Mouse (Mus musculus) heart, adult 2 months (tissue): ENCODE data around the gene Pcyox1. TPM values are rescaled to one million over a fixed set of nuclear protein-coding genes. Genes with fewer than 3 reads are reported as not detected.

ENCODE experiments used
- DNase-seq, 2 experiments: peaks; one replicate each; pipeline ENCODE4 v3.0.0; 2021
- H3K27ac ChIP-seq: fragments of 200-600 bp; 2 replicates; pipeline ENCODE4 v1.8.1; 2022
- H3K27me3 ChIP-seq: fragments of 200-500 bp; 2 replicates; pipeline ENCODE4 v1.6.1; 2012; ENCODE audit warnings: mild to moderate bottlenecking, low read length, inconsistent platforms, mixed read lengths; ENCODE audit not compliant: control insufficient read depth, insufficient read depth
- H3K36me3 ChIP-seq: fragments of 200-500 bp; 2 replicates; pipeline ENCODE4 v1.6.1; 2012; ENCODE audit warnings: low read length, inconsistent platforms; ENCODE audit not compliant: control insufficient read depth, insufficient read depth
- H3K4me1 ChIP-seq: fragments of 200-500 bp; 2 replicates; pipeline ENCODE4 v1.6.1; 2011; ENCODE audit warnings: low read length; ENCODE audit not compliant: control insufficient read depth, insufficient read depth
- H3K4me3 ChIP-seq: fragments of 200-600 bp; 2 replicates; pipeline ENCODE4 v1.8.1; 2022
- H3K79me2 ChIP-seq: fragments of 200-500 bp; replicated peaks from 2 replicates; pipeline ENCODE4 v1.6.1; 2012; ENCODE audit warnings: mild to moderate bottlenecking, inconsistent platforms, low read length, moderate library complexity, mixed read lengths; ENCODE audit not compliant: control insufficient read depth, insufficient read depth
- H3K9ac ChIP-seq: fragments of 200-500 bp; 2 replicates; pipeline ENCODE4 v1.6.1; 2012; ENCODE audit warnings: low read depth, mild to moderate bottlenecking, control low read depth, inconsistent platforms, low read length, mixed read lengths
- CTCF ChIP-seq: fragments of 200-600 bp; IDR thresholded peaks from 2 replicates; pipeline ENCODE4 v1.8.1; 2022; ENCODE audit warnings: antibody characterized with exemption, mild to moderate bottlenecking, moderate library complexity
- EP300 ChIP-seq: fragments of 200-500 bp; IDR thresholded peaks from 2 replicates; pipeline ENCODE4 v1.6.1; 2011; ENCODE audit warnings: low read depth, low read length, control low read depth; ENCODE audit not compliant: insufficient read depth
- POLR2A ChIP-seq: fragments of 200-500 bp; IDR thresholded peaks from 2 replicates; pipeline ENCODE4 v1.6.1; 2011; ENCODE audit warnings: mild to moderate bottlenecking, low read depth, low read length, control low read depth; ENCODE audit not compliant: insufficient read depth
- WGBS: fragments of 180-500 bp; shearing (Covaris S2); methylation state at CpG from one replicate; pipeline ENCODE4 v1.1.7; 2018; 5-methylcytosine and 5-hydroxymethylcytosine counted together
- intact Hi-C: fragments of 180-260 bp; cut with DNase I; formaldehyde crosslinking; loops from one replicate; pipeline ENCODE4 v1.15.1; 2025
- polyA plus RNA-seq: library from polyadenylated mRNA; depleted of rRNA; stranded (reverse); fragments of >200 nt; gene quantifications from 2 replicates; pipeline ENCODE4 v1.2.3, GENCODE M21; 2012
- total RNA-seq, 2 experiments: library from RNA; stranded (reverse); gene quantifications; 2 replicates each; pipeline ENCODE4 v1.2.3; 2021

The Pcyox1 gene
- total and polyA plus RNA-seq, 3 experiments, result 30.3 to 82.5 (median 69.6) TPM

- peaks cover 2% of the 10 kb centered on the region for H3K36me3 ChIP-seq
- WGBS, result 90% methylated on average over 3 of the region's 3 CpGs
- TF ChIP-seq POLR2A, result no peak
- TF ChIP-seq EP300, result no peak
- TF ChIP-seq CTCF, result no peak
Measured at GRCm38 (mm10) chr6:86419239-86419638, 22.3 kb upstream of the Pcyox1 start.

GRCm38 (mm10) chr6:86418711-86419110 lies 21.8 kb upstream of the Pcyox1 start:
- Histone ChIP-seq H3K79me2 (no peaks in the 10 kb centered on the region), H3K36me3 (peaks cover 2% of the 10 kb centered on the region), H3K4me3 (no peak overlapping the region), H3K4me1 (no peaks in the 10 kb centered on the region), H3K27ac (no peak overlapping the region), H3K9ac (no peak overlapping the region), H3K27me3 (no peaks in the 10 kb centered on the region)
- TF ChIP-seq CTCF, result no peak
- TF ChIP-seq EP300, result no peak
- no peak for TF ChIP-seq POLR2A
- no peak for DNase-seq
- intact Hi-C loops, result no loop called here
- WGBS, result 89% methylated on average over 6 of the region's 6 CpGs

More at GRCm38 (mm10) chr6:86419239-86419638, 22.3 kb upstream of the Pcyox1 start:
- Histone ChIP-seq H3K27me3 (no peaks in the 10 kb centered on the region), H3K27ac (no peak overlapping the region), H3K4me3 (no peak overlapping the region), H3K79me2 (no peaks in the 10 kb centered on the region), H3K9ac (no peak overlapping the region), H3K4me1 (no peaks in the 10 kb centered on the region)
- intact Hi-C loops, result no loop called here
- no peak for DNase-seq

- no peak overlapping the region for H3K27ac ChIP-seq
- H3K9ac ChIP-seq, result no peak overlapping the region
- no peaks in the 10 kb centered on the region; the same call in 1 of the 2 replicates for H3K79me2 ChIP-seq
- H3K27me3 ChIP-seq, result no peaks in the 10 kb centered on the region
- H3K4me1 ChIP-seq, result peaks cover 4% of the 10 kb centered on the region
- no peak overlapping the region for H3K4me3 ChIP-seq
- peaks cover 16% of the 10 kb centered on the region for H3K36me3 ChIP-seq
- TF ChIP-seq CTCF (no peak), POLR2A (no peak), EP300 (no peak)
- DNase-seq, result no peak
- intact Hi-C loops, result no loop called here
Measured at GRCm38 (mm10) chr6:86406306-86406705, 9.4 kb upstream of the Pcyox1 start.

- no peaks in the 10 kb centered on the region for H3K79me2 ChIP-seq
- DNase-seq, result no peak
- no peaks in the 10 kb centered on the region for H3K27me3 ChIP-seq
- peak overlapping the region; percentile 95 for H3K27ac ChIP-seq
- intact Hi-C loops, result loop anchor here (2.0 to 5.0 kb wide), 3 partner anchors 34 to 278 kb away; partner anchors contain the start of gene C87436
- TF ChIP-seq EP300 (no peak), POLR2A (no peak), CTCF (no peak)
- H3K4me1 ChIP-seq, result peaks cover 4% of the 10 kb centered on the region
- under 1% methylated on average over 11 of the region's 11 CpGs for WGBS
- peak overlapping the region; percentile 79 for H3K4me3 ChIP-seq
- H3K36me3 ChIP-seq, result peaks cover 16% of the 10 kb centered on the region
- peak overlapping the region; percentile 63; the same call in 1 of the 2 replicates for H3K9ac ChIP-seq
Measured at GRCm38 (mm10) chr6:86404996-86405395, 8.0 kb upstream of the Pcyox1 start.

GRCm38 (mm10) chr6:86404100-86404861 lies 7.3 kb upstream of the Pcyox1 start, which contains the start of gene Tia1:
TSS of gene Tia1 (plus strand) at chr6:86404219.
- under 1% methylated on average over 62 of the region's 62 CpGs for WGBS
- Histone ChIP-seq H3K79me2 (no peaks in the 10 kb centered on the region), H3K4me1 (peaks cover 4% of the 10 kb centered on the region), H3K27me3 (no peaks in the 10 kb centered on the region), H3K27ac (peak within 1 kb of the TSS; percentile 95), H3K36me3 (peaks cover 13% of the 10 kb centered on the region), H3K4me3 (peak within 1 kb of the TSS; percentile 79), H3K9ac (peak within 1 kb of the TSS; percentile 92)
- no peak for TF ChIP-seq EP300
- TF ChIP-seq POLR2A, result peak; percentile 67
- peak; percentile 94 to 98 for DNase-seq
- intact Hi-C loops, result loop anchor here (2.0 to 5.0 kb wide), 3 partner anchors 35 to 277 kb away; partner anchors contain the start of gene C87436

- H3K27me3 ChIP-seq, result no peaks in the 10 kb centered on the region
- peaks cover 13% of the 10 kb centered on the region for H3K36me3 ChIP-seq
- H3K4me3 ChIP-seq, result peak overlapping the region; percentile 79
- peak in 1 of 2 experiments; percentile 91 for DNase-seq
- WGBS, result 1% methylated on average over 15 of the region's 15 CpGs
- no peak overlapping the region for H3K9ac ChIP-seq
- intact Hi-C loops, result loop anchor here (2.0 to 5.0 kb wide), 3 partner anchors 35 to 276 kb away; partner anchors contain the start of gene C87436
- no peak for TF ChIP-seq POLR2A
- TF ChIP-seq EP300, result no peak
- no peak for TF ChIP-seq CTCF
- peak overlapping the region; percentile 95 for H3K27ac ChIP-seq
- H3K79me2 ChIP-seq, result no peaks in the 10 kb centered on the region
- peaks cover 4% of the 10 kb centered on the region for H3K4me1 ChIP-seq
Measured at GRCm38 (mm10) chr6:86403728-86404099, 6.8 kb upstream of the Pcyox1 start.
